Comparison of ENCODE assay signal across 8 mouse cellular contexts in genomic region chr11:103133456-103134185, GRCm38 (mm10). TPM values are rescaled to one million over a fixed set of nuclear protein-coding genes. Genes with fewer than 3 reads are reported as not detected.
A peak's percentile ranks its signal among the peaks of the same experiment; 100 is the strongest.
DNase-seq lines count a peak whose midpoint lies in the region; ATAC-seq and TF ChIP-seq lines count a peak whose summit lies in the region.

No protein-coding gene starts in this region.

- H3K27me3 ChIP-seq in kidney, postnatal 0 days (ENCODE audit: insufficient read depth, low read length), result no peaks in the 10 kb centered on the region
- H3K27me3 ChIP-seq in forebrain, embryonic 14.5 days (replicated peaks; ENCODE audit: control insufficient read depth, insufficient read depth, low read length), result no peaks in the 10 kb centered on the region
- H3K27me3 ChIP-seq in liver, embryonic 16.5 days (ENCODE audit: control insufficient read depth, insufficient read depth, low read depth, low read length), result no peaks in the 10 kb centered on the region

- no peaks in the 10 kb centered on the region for H3K9me3 ChIP-seq in kidney, postnatal 0 days (replicated peaks; ENCODE audit: low read length)
- no peaks in the 10 kb centered on the region for H3K9me3 ChIP-seq in forebrain, embryonic 14.5 days (replicated peaks; ENCODE audit: control insufficient read depth, low read length)
- no peaks in the 10 kb centered on the region for H3K9me3 ChIP-seq in liver, embryonic 16.5 days (replicated peaks; ENCODE audit: control insufficient read depth, low read length)

- no peak for DNase-seq in kidney, postnatal 0 days (ENCODE audit: low spot score)
- DNase-seq in kidney, postnatal 36 days, result no peak
- DNase-seq in NIH3T3 (ENCODE audit: low read depth), result peak; percentile 43
- DNase-seq in forebrain, embryonic 14.5 days (ENCODE audit: low spot score), result no peak
- no peak for DNase-seq in adrenal gland, postnatal 10 days
- no peak for DNase-seq in Muller cell, postnatal 12 days (ENCODE audit: inconsistent ontology term)
- DNase-seq in frontal cortex, postnatal 25 days (ENCODE audit: low spot score in 2 of 2), result no peak

- peak overlapping the region; percentile 43; the same call in 1 of the 2 replicates for H3K9ac ChIP-seq in kidney, postnatal 0 days (ENCODE audit: low read depth, low read length)
- peak overlapping the region; percentile 62 for H3K9ac ChIP-seq in forebrain, embryonic 14.5 days (ENCODE audit: low read length)
- peak overlapping the region; percentile 98 for H3K9ac ChIP-seq in liver, embryonic 16.5 days (ENCODE audit: low read depth, low read length)

- 0 out of 2 replicates have a peak, but pooled peaks cover 1% of the 10 kb centered on the region for H3K36me3 ChIP-seq in kidney, postnatal 0 days (ENCODE audit: insufficient read depth, low read length)
- H3K36me3 ChIP-seq in forebrain, embryonic 14.5 days (ENCODE audit: control insufficient read depth, insufficient read depth, low read length), result peaks cover 5% of the 10 kb centered on the region; the same call in 1 of the 2 replicates
- no peaks in the 10 kb centered on the region for H3K36me3 ChIP-seq in liver, embryonic 16.5 days (ENCODE audit: control insufficient read depth, insufficient read depth)

- TF ChIP-seq CTCF in kidney, postnatal 0 days (IDR thresholded peaks at IDR 0.05; ENCODE audit: low read depth), result no peak

- peaks cover 16% of the 10 kb centered on the region for H3K4me1 ChIP-seq in kidney, postnatal 0 days (replicated peaks; ENCODE audit: insufficient read depth, low read length)
- H3K4me1 ChIP-seq in forebrain, embryonic 14.5 days (ENCODE audit: control insufficient read depth, insufficient read depth, low read length), result peaks cover 21% of the 10 kb centered on the region
- H3K4me1 ChIP-seq in liver, embryonic 16.5 days (ENCODE audit: control insufficient read depth, low read depth, low read length), result peaks cover 45% of the 10 kb centered on the region

- no peak for ATAC-seq in kidney, postnatal 0 days (replicated peaks; ENCODE audit: low FRiP score, low read depth)
- no peak for ATAC-seq in forebrain, embryonic 14.5 days
- ATAC-seq in liver, embryonic 16.5 days (ENCODE audit: low read depth), result no peak

- 55% methylated on average over 6 of the region's 6 CpGs for WGBS in kidney, postnatal 0 days
- WGBS in forebrain, embryonic 14.5 days, result 53% methylated on average over 6 of the region's 6 CpGs
- WGBS in liver, embryonic 16.5 days (ENCODE audit: insufficient replicate concordance), result 37% methylated on average over 6 of the region's 6 CpGs

- peak overlapping the region; percentile 53 for H3K4me2 ChIP-seq in kidney, postnatal 0 days (ENCODE audit: low read length)
- peak overlapping the region; percentile 49 for H3K4me2 ChIP-seq in forebrain, embryonic 14.5 days (ENCODE audit: low read length)
- H3K4me2 ChIP-seq in liver, embryonic 16.5 days (ENCODE audit: low read depth, low read length), result peak overlapping the region; percentile 77

- 0 out of 2 replicates have a peak overlapping the region, but pooled peaks have one; percentile 13 for H3K4me3 ChIP-seq in kidney, postnatal 0 days (replicated peaks; ENCODE audit: low read depth, low read length)
- peak overlapping the region; percentile 23 for H3K4me3 ChIP-seq in forebrain, embryonic 14.5 days (ENCODE audit: low read depth, low read length)
- H3K4me3 ChIP-seq in liver, embryonic 16.5 days (ENCODE audit: low read depth, low read length), result peak overlapping the region; percentile 94

- H3K27ac ChIP-seq in kidney, postnatal 0 days, result peak overlapping the region; percentile 87
- H3K27ac ChIP-seq in forebrain, embryonic 14.5 days (ENCODE audit: low read depth, low read length), result peak overlapping the region; percentile 56; the same call in 1 of the 2 replicates
- peak overlapping the region; percentile 94 for H3K27ac ChIP-seq in liver, embryonic 16.5 days (ENCODE audit: low read length)

RNA-seq across cellular contexts. Expression of gene Hexim2, which starts 1.4 kb away (rescaled TPM):
- polyA plus RNA-seq in kidney, postnatal 0 days (2015; fragmentation: Nextera tagmentation; extraction: Ambion mirVana), result 6.5 and 6.9 TPM in 2 replicates
- polyA plus RNA-seq in forebrain, embryonic 14.5 days (2014; fragmentation: Nextera tagmentation; extraction: Ambion mirVana), result 9.6 and 13.4 TPM in 2 replicates
- polyA plus RNA-seq in liver, embryonic 16.5 days (2015; fragmentation: Nextera tagmentation; extraction: Ambion mirVana), result 5.2 and 5.7 TPM in 2 replicates
- 1 to 10 TPM; 4.8 to 8.9 TPM for total RNA-seq in adrenal gland, postnatal 10 days (2021)

RNA-seq across cellular contexts. Expression of gene Hexim1, which starts 17.6 kb away (rescaled TPM):
- polyA plus RNA-seq in kidney, postnatal 0 days (2015; fragmentation: Nextera tagmentation; extraction: Ambion mirVana), result 6.5 and 6.8 TPM in 2 replicates
- 4.8 and 5.4 TPM in 2 replicates for polyA plus RNA-seq in forebrain, embryonic 14.5 days (2014; fragmentation: Nextera tagmentation; extraction: Ambion mirVana)
- 1.7 and 1.9 TPM in 2 replicates for polyA plus RNA-seq in liver, embryonic 16.5 days (2015; fragmentation: Nextera tagmentation; extraction: Ambion mirVana)
- 10 to 100 TPM; 49.6 to 50.1 TPM for total RNA-seq in adrenal gland, postnatal 10 days (2021)

RNA-seq across cellular contexts. Expression of gene Acbd4, which starts 32.1 kb away (rescaled TPM):
- 36.6 and 39.7 TPM in 2 replicates for polyA plus RNA-seq in kidney, postnatal 0 days (2015; fragmentation: Nextera tagmentation; extraction: Ambion mirVana)
- 10.4 and 11.8 TPM in 2 replicates for polyA plus RNA-seq in forebrain, embryonic 14.5 days (2014; fragmentation: Nextera tagmentation; extraction: Ambion mirVana)
- 51.3 and 54.4 TPM in 2 replicates for polyA plus RNA-seq in liver, embryonic 16.5 days (2015; fragmentation: Nextera tagmentation; extraction: Ambion mirVana)
- total RNA-seq in adrenal gland, postnatal 10 days (2021), result 10 to 100 TPM; 81.0 to 94.7 TPM

RNA-seq across cellular contexts. Expression of gene Plcd3, which starts 32.2 kb away (rescaled TPM):
- polyA plus RNA-seq in kidney, postnatal 0 days (2015; fragmentation: Nextera tagmentation; extraction: Ambion mirVana), result 4.2 and 5.6 TPM in 2 replicates
- 1.1 and 1.4 TPM in 2 replicates for polyA plus RNA-seq in forebrain, embryonic 14.5 days (2014; fragmentation: Nextera tagmentation; extraction: Ambion mirVana)
- 0.40 and 0.58 TPM in 2 replicates for polyA plus RNA-seq in liver, embryonic 16.5 days (2015; fragmentation: Nextera tagmentation; extraction: Ambion mirVana)
- 10 to 100 TPM in 1 of 2 experiments, 1 to 10 TPM in 1; 8.7 to 11.0 TPM for total RNA-seq in adrenal gland, postnatal 10 days (2021)

RNA-seq across cellular contexts. Expression of gene Fmnl1, which starts 37.3 kb away (rescaled TPM):
- polyA plus RNA-seq in kidney, postnatal 0 days (2015; fragmentation: Nextera tagmentation; extraction: Ambion mirVana), result 2.6 and 3.4 TPM in 2 replicates
- polyA plus RNA-seq in forebrain, embryonic 14.5 days (2014; fragmentation: Nextera tagmentation; extraction: Ambion mirVana), result 1.2 and 3.2 TPM in 2 replicates
- 5.2 and 6.3 TPM in 2 replicates for polyA plus RNA-seq in liver, embryonic 16.5 days (2015; fragmentation: Nextera tagmentation; extraction: Ambion mirVana)
- total RNA-seq in adrenal gland, postnatal 10 days (2021), result 10 to 100 TPM; 17.7 to 20.5 TPM

Comparison
In these comparisons a context has a peak if more than half of its experiments do, and no peak if none do; other contexts are left out.
1. H3K4me3 ChIP-seq: peak in every context shown above with its lines; median percentile 94 in liver, embryonic 16.5 days; 23 in forebrain, embryonic 14.5 days; 13 in kidney, postnatal 0 days.
2. H3K9ac ChIP-seq: peak in every context shown above with its lines; median percentile 98 in liver, embryonic 16.5 days; 62 in forebrain, embryonic 14.5 days; 43 in kidney, postnatal 0 days.